Mouse (Mus musculus) naive thymus-derived CD4-positive, alpha-beta T cell, adult 2 months (primary cell): ENCODE data around the gene Hdac11.

ENCODE experiments used
- DNase-seq: peaks from one replicate; pipeline ENCODE4 v3.0.0-alpha.2; 2011; ENCODE audit warnings: low read depth

Gene Hdac11

GRCm38 (mm10) chr6:91137343-91137956 is 19.0 kb upstream of the Hdac11 start:
- no peak for DNase-seq

- DNase-seq, result peak; percentile 87
Measured at GRCm38 (mm10) chr6:91139846-91140245, 16.6 kb upstream of the Hdac11 start.

- no peak for DNase-seq
Measured at GRCm38 (mm10) chr6:91145056-91145455, 11.4 kb upstream of the Hdac11 start.

- DNase-seq, result no peak
Measured at GRCm38 (mm10) chr6:91145572-91145971, 10.9 kb upstream of the Hdac11 start.

GRCm38 (mm10) chr6:91146443-91147151 is 9.9 kb upstream of the Hdac11 start:
- no peak for DNase-seq

GRCm38 (mm10) chr6:91147152-91147770 is 9.2 kb upstream of the Hdac11 start:
- DNase-seq, result no peak

GRCm38 (mm10) chr6:91152892-91153548 is 3.4 kb upstream of the Hdac11 start:
- DNase-seq, result no peak

GRCm38 (mm10) chr6:91153549-91154064 is 2.9 kb upstream of the Hdac11 start:
- DNase-seq, result peak; percentile 41

- DNase-seq, result no peak
Measured at GRCm38 (mm10) chr6:91154685-91155084, 1.8 kb upstream of the Hdac11 start.

- no peak for DNase-seq
Measured at GRCm38 (mm10) chr6:91155286-91155685, 1.2 kb upstream of the Hdac11 start.

- no peak for DNase-seq
Measured at GRCm38 (mm10) chr6:91156062-91156461, 403 bp upstream of the Hdac11 start.

- DNase-seq, result no peak
Measured at GRCm38 (mm10) chr6:91157237-91157570, 739 bp downstream of the Hdac11 start.

GRCm38 (mm10) chr6:91159047-91159446 is 2.6 kb downstream of the Hdac11 start:
- no peak for DNase-seq

- DNase-seq, result no peak
Measured at GRCm38 (mm10) chr6:91160399-91160798, 3.9 kb downstream of the Hdac11 start.

- no peak for DNase-seq
Measured at GRCm38 (mm10) chr6:91160976-91161375, 4.5 kb downstream of the Hdac11 start.

GRCm38 (mm10) chr6:91161506-91162235 is 5.2 kb downstream of the Hdac11 start:
- DNase-seq, result no peak

- no peak for DNase-seq
Measured at GRCm38 (mm10) chr6:91162314-91162713, 5.8 kb downstream of the Hdac11 start.

- no peak for DNase-seq
Measured at GRCm38 (mm10) chr6:91163195-91163911, 6.9 kb downstream of the Hdac11 start.

- DNase-seq, result no peak
Measured at GRCm38 (mm10) chr6:91164584-91164983, 8.1 kb downstream of the Hdac11 start.

GRCm38 (mm10) chr6:91165210-91165609 is 8.7 kb downstream of the Hdac11 start:
- peak; percentile 70 for DNase-seq

- no peak for DNase-seq
Measured at GRCm38 (mm10) chr6:91167828-91168227, 11.4 kb downstream of the Hdac11 start.
